In genomic region chr9:65896977-65897376, GRCm38 (mm10) we compare ENCODE assay signal across 26 mouse cellular contexts. TPM values are rescaled to one million over a fixed set of nuclear protein-coding genes. Genes with fewer than 3 reads are reported as not detected.
A peak's percentile ranks its signal among the peaks of the same experiment; 100 is the strongest.
DNase-seq lines count a peak whose midpoint lies in the region; ATAC-seq and TF ChIP-seq lines count a peak whose summit lies in the region.
"Had no signal": no experiment of that assay in that cellular context is flagged by ENCODE, and none has a peak within 500 bp of the region (broad histone marks: within the 10 kb centered on the region; RNA-seq: fewer than 3 reads in every experiment).

No protein-coding gene starts in this region.

- no peak overlapping the region for H3K4me2 ChIP-seq in intestine, embryonic 15.5 days (replicated peaks)
- no peak overlapping the region for H3K4me2 ChIP-seq in intestine, embryonic 16.5 days (ENCODE audit: low read depth, low read length)
- H3K4me2 ChIP-seq: embryonic facial prominence, embryonic 12.5 days; embryonic facial prominence, embryonic 15.5 days; heart, embryonic 12.5 days; heart, embryonic 15.5 days; hindbrain, embryonic 13.5 days had no signal

- H3K27me3 ChIP-seq in liver, adult 2 months (ENCODE audit: control insufficient read depth, insufficient read depth, low read length): no peaks in the 10 kb centered on the region
- no peaks in the 10 kb centered on the region for H3K27me3 ChIP-seq in intestine, embryonic 15.5 days (replicated peaks)
- no peaks in the 10 kb centered on the region for H3K27me3 ChIP-seq in intestine, embryonic 16.5 days (replicated peaks; ENCODE audit: control insufficient read depth, insufficient read depth, low read length)
- H3K27me3 ChIP-seq in small intestine, adult 2 months (ENCODE audit: control insufficient read depth, insufficient read depth, low read length): no peaks in the 10 kb centered on the region
- H3K27me3 ChIP-seq: embryonic facial prominence, embryonic 12.5 days; embryonic facial prominence, embryonic 15.5 days; heart, embryonic 12.5 days; heart, embryonic 15.5 days; hindbrain, embryonic 13.5 days had no signal

- DNase-seq in liver, adult 2 months (ENCODE audit: extremely low read depth, low read depth, low spot score): peak; percentile 30
- DNase-seq in liver: no peak
- DNase-seq in lung, postnatal 14 days: no peak
- DNase-seq: adrenal gland, adult 2 months; adrenal gland, postnatal 14 days; cerebellum, adult 11 months; cerebellum, adult 2 months; cerebellum, adult 9-11 months; cerebellum, postnatal 25 days; forebrain, postnatal 0 days; gastrocnemius, postnatal 25 days; heart, adult 18-20 months; heart, postnatal 10 days; heart, postnatal 36 days had no signal

- no peak overlapping the region for H3K9ac ChIP-seq in liver, adult 2 months (ENCODE audit: low read depth, low read length)
- no peak overlapping the region for H3K9ac ChIP-seq in intestine, embryonic 15.5 days
- H3K9ac ChIP-seq in intestine, embryonic 16.5 days (ENCODE audit: low read depth, low read length): no peak overlapping the region
- H3K9ac ChIP-seq: embryonic facial prominence, embryonic 12.5 days; embryonic facial prominence, embryonic 15.5 days; forebrain, postnatal 0 days; heart, embryonic 12.5 days; heart, embryonic 15.5 days; hindbrain, embryonic 13.5 days had no signal

- no peak for TF ChIP-seq CTCF in liver, adult 2 months (IDR thresholded peaks at IDR 0.05; ENCODE audit: low read depth, low read length)
- no peak for TF ChIP-seq CTCF in small intestine, adult 2 months (IDR thresholded peaks at IDR 0.05; ENCODE audit: extremely low read depth, insufficient read length, insufficient replicate concordance, low read depth, low read length)

- no peaks in the 10 kb centered on the region for H3K9me3 ChIP-seq in intestine, embryonic 15.5 days
- H3K9me3 ChIP-seq in intestine, embryonic 16.5 days (ENCODE audit: control insufficient read depth, low read length): no peaks in the 10 kb centered on the region
- H3K9me3 ChIP-seq: embryonic facial prominence, embryonic 12.5 days; embryonic facial prominence, embryonic 15.5 days; heart, embryonic 12.5 days; heart, embryonic 15.5 days; hindbrain, embryonic 10.5 days; hindbrain, embryonic 13.5 days had no signal

- no peaks in the 10 kb centered on the region for H3K79me2 ChIP-seq in liver, adult 2 months (ENCODE audit: control insufficient read depth, insufficient read depth, low read length)

- no peak overlapping the region for H3K4me3 ChIP-seq in liver, adult 2 months (ENCODE audit: insufficient read depth, low read depth, low read length)
- no peak overlapping the region for H3K4me3 ChIP-seq in intestine, embryonic 15.5 days (replicated peaks)
- H3K4me3 ChIP-seq in intestine, embryonic 16.5 days (ENCODE audit: low read length): no peak overlapping the region
- H3K4me3 ChIP-seq in small intestine, adult 2 months (ENCODE audit: low read depth, low read length): no peak overlapping the region
- H3K4me3 ChIP-seq: embryonic facial prominence, embryonic 12.5 days; embryonic facial prominence, embryonic 15.5 days; heart, embryonic 12.5 days; heart, embryonic 15.5 days; hindbrain, embryonic 10.5 days; hindbrain, embryonic 13.5 days had no signal

- no peaks in the 10 kb centered on the region for H3K4me1 ChIP-seq in liver, adult 2 months (ENCODE audit: control insufficient read depth, insufficient read depth, low read length)
- H3K4me1 ChIP-seq in intestine, embryonic 15.5 days (replicated peaks): no peaks in the 10 kb centered on the region
- 0 out of 2 replicates have a peak, but pooled peaks cover 3% of the 10 kb centered on the region for H3K4me1 ChIP-seq in intestine, embryonic 16.5 days (ENCODE audit: control insufficient read depth, insufficient read depth, low read length)
- peaks cover 5% of the 10 kb centered on the region; the same call in 1 of the 2 replicates for H3K4me1 ChIP-seq in small intestine, adult 2 months (ENCODE audit: control insufficient read depth, insufficient read depth, insufficient read length, low read length)
- H3K4me1 ChIP-seq: embryonic facial prominence, embryonic 15.5 days; hindbrain, embryonic 13.5 days had no signal

- WGBS in liver, adult 2 months: 79% methylated on average over 2 of the region's 2 CpGs
- WGBS in intestine, embryonic 15.5 days: 78% methylated on average over 2 of the region's 2 CpGs
- WGBS in intestine, embryonic 16.5 days: 74% methylated on average over 2 of the region's 2 CpGs
- 30% methylated on average over 2 of the region's 2 CpGs for WGBS in small intestine, adult 2 months

- no peak overlapping the region for H3K27ac ChIP-seq in liver, adult 2 months (replicated peaks; ENCODE audit: insufficient read depth, low read depth, low read length)
- no peak overlapping the region for H3K27ac ChIP-seq in intestine, embryonic 15.5 days
- peak overlapping the region; percentile 46 for H3K27ac ChIP-seq in intestine, embryonic 16.5 days (ENCODE audit: low read length)
- H3K27ac ChIP-seq in small intestine, adult 2 months (ENCODE audit: insufficient read depth, low read depth, low read length): peak overlapping the region; percentile 88
- H3K27ac ChIP-seq: embryonic facial prominence, embryonic 12.5 days; embryonic facial prominence, embryonic 15.5 days; heart, embryonic 15.5 days; hindbrain, embryonic 10.5 days; hindbrain, embryonic 13.5 days had no signal

- no peaks in the 10 kb centered on the region for H3K36me3 ChIP-seq in liver, adult 2 months (ENCODE audit: control insufficient read depth, insufficient read depth, low read length)
- H3K36me3 ChIP-seq in intestine, embryonic 15.5 days: 0 out of 2 replicates have a peak, but pooled peaks cover 2% of the 10 kb centered on the region
- 0 out of 2 replicates have a peak, but pooled peaks cover 4% of the 10 kb centered on the region for H3K36me3 ChIP-seq in intestine, embryonic 16.5 days (ENCODE audit: control insufficient read depth, insufficient read depth, low read length)
- H3K36me3 ChIP-seq in small intestine, adult 2 months (ENCODE audit: control insufficient read depth, insufficient read depth, low read length): peaks cover 1% of the 10 kb centered on the region; the same call in 1 of the 2 replicates

- no peak for TF ChIP-seq POLR2A in liver, adult 2 months (IDR thresholded peaks at IDR 0.05; ENCODE audit: extremely low read depth, insufficient read depth, low read length)
- TF ChIP-seq POLR2A in small intestine, adult 2 months (IDR thresholded peaks at IDR 0.05; ENCODE audit: low read depth, low read length): no peak

- ATAC-seq in intestine, embryonic 15.5 days: peak; percentile 75
- peak; percentile 83 for ATAC-seq in intestine, embryonic 16.5 days
- ATAC-seq: CD4-positive, CD25-positive, alpha-beta regulatory T cell, adult 4 months; forebrain, embryonic 14.5 days; forebrain, postnatal 0 days had no signal

RNA-seq across cellular contexts. Expression of gene Pclaf, which starts 6.9 kb away (rescaled TPM):
- total RNA-seq in liver, adult 2 months (2014; rRNA removed): 0.28 and 0.94 TPM in 2 replicates
- 0.09 TPM in 1 of 2 replicates, not detected in the other for polyA plus RNA-seq in liver, adult 2 months (2012; rRNA removed)
- polyA plus RNA-seq in intestine, embryonic 15.5 days (2015; fragmentation: Nextera tagmentation; extraction: Ambion mirVana): 152 and 176 TPM in 2 replicates
- polyA plus RNA-seq in intestine, embryonic 16.5 days (2015; fragmentation: Nextera tagmentation; extraction: Ambion mirVana): 115 and 141 TPM in 2 replicates
- polyA plus RNA-seq in small intestine, adult 2 months (2012; rRNA removed): 1.2 and 1.9 TPM in 2 replicates
- total RNA-seq: gastrocnemius, adult 8-10 months had no signal

RNA-seq across cellular contexts. Expression of gene Trip4, which starts 11.6 kb away (rescaled TPM):
- 30.9 and 33.6 TPM in 2 replicates for total RNA-seq in liver, adult 2 months (2014; rRNA removed)
- 6.4 and 7.2 TPM in 2 replicates for polyA plus RNA-seq in liver, adult 2 months (2012; rRNA removed)
- polyA plus RNA-seq in intestine, embryonic 15.5 days (2015; fragmentation: Nextera tagmentation; extraction: Ambion mirVana): 23.8 and 24.5 TPM in 2 replicates
- 20.3 and 22.2 TPM in 2 replicates for polyA plus RNA-seq in intestine, embryonic 16.5 days (2015; fragmentation: Nextera tagmentation; extraction: Ambion mirVana)
- 1.6 and 3.3 TPM in 2 replicates for polyA plus RNA-seq in small intestine, adult 2 months (2012; rRNA removed)

RNA-seq across cellular contexts. Expression of gene Csnk1g1, which starts 11.7 kb away (rescaled TPM):
- 5.3 and 5.8 TPM in 2 replicates for total RNA-seq in liver, adult 2 months (2014; rRNA removed)
- 0.77 and 1.6 TPM in 2 replicates for polyA plus RNA-seq in liver, adult 2 months (2012; rRNA removed)
- 11.9 and 12.1 TPM in 2 replicates for polyA plus RNA-seq in intestine, embryonic 15.5 days (2015; fragmentation: Nextera tagmentation; extraction: Ambion mirVana)
- 9.4 and 9.9 TPM in 2 replicates for polyA plus RNA-seq in intestine, embryonic 16.5 days (2015; fragmentation: Nextera tagmentation; extraction: Ambion mirVana)
- 1.5 and 3.2 TPM in 2 replicates for polyA plus RNA-seq in small intestine, adult 2 months (2012; rRNA removed)

Comparison
In these comparisons a context has a peak if more than half of its experiments do, and no peak if none do; other contexts are left out.
1. H3K27ac ChIP-seq: peak in intestine, embryonic 16.5 days (single experiment) and small intestine, adult 2 months (single experiment); none in liver, adult 2 months (single experiment) and intestine, embryonic 15.5 days (single experiment).
2. RNA of gene Pclaf, which starts 6.9 kb away (polyA plus RNA-seq): 152 to 176 TPM in intestine, embryonic 15.5 days and 115 to 141 TPM in intestine, embryonic 16.5 days; 1.2 to 1.9 TPM in small intestine, adult 2 months and 0.09 TPM in liver, adult 2 months; every median in the first group is over 10 times any median in the second.